ENCODE assay signal across 21 mouse cellular contexts in the genomic region with DNA sequence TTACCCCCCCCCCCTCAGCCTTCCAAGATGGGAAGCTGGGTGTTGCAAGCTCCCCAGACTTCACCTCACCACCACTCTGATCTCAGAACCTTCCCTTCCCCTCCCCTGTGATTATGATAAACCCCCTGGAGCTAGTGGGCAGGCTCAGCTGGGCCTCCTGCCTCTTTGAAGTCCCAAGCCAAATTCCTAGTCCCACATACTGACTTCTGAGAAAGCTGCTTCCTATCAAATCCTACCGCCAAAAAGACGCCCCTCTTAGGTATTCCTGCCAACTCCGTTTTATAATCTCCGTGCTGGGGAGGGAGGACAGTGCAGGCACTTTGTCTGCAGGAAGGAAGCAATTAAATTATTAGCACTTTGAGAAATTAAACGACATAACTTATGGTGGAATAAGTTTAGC. TPM values are rescaled to one million over a fixed set of nuclear protein-coding genes. Genes with fewer than 3 reads are reported as not detected.
DNase-seq lines count a peak whose midpoint lies in the region; ATAC-seq lines count a peak whose summit lies in the region.
"Had no signal": no experiment of that assay in that cellular context is flagged by ENCODE, and none has a peak within 500 bp of the region (broad histone marks: within the 10 kb centered on the region; RNA-seq: fewer than 3 reads in every experiment).

No protein-coding gene starts in this region.

- H3K27me3 ChIP-seq in heart, embryonic 13.5 days (replicated peaks): peaks cover 4% of the 10 kb centered on the region
- peaks cover 14% of the 10 kb centered on the region for H3K27me3 ChIP-seq in embryonic facial prominence, embryonic 10.5 days (replicated peaks; ENCODE audit: low read depth, poor library complexity, severe bottlenecking)
- peaks cover 10% of the 10 kb centered on the region; the same call in 1 of the 2 replicates for H3K27me3 ChIP-seq in limb, embryonic 10.5 days (ENCODE audit: low read depth, poor library complexity, severe bottlenecking)
- H3K27me3 ChIP-seq in limb, embryonic 15.5 days: no peaks in the 10 kb centered on the region
- H3K27me3 ChIP-seq: embryonic facial prominence, embryonic 15.5 days had no signal

- H3K4me3 ChIP-seq in heart, embryonic 13.5 days: no peak overlapping the region
- peak overlapping the region; percentile 39 for H3K4me3 ChIP-seq in embryonic facial prominence, embryonic 10.5 days
- peak overlapping the region; percentile 34; the same call in 1 of the 2 replicates for H3K4me3 ChIP-seq in limb, embryonic 10.5 days
- no peak overlapping the region for H3K4me3 ChIP-seq in limb, embryonic 15.5 days
- H3K4me3 ChIP-seq: embryonic facial prominence, embryonic 15.5 days; erythroblast, embryonic 14.5 days; forebrain, embryonic 10.5 days; hindbrain, embryonic 13.5 days had no signal

- 7% methylated on average over 5 of the region's 5 CpGs for WGBS in heart, embryonic 13.5 days
- WGBS in embryonic facial prominence, embryonic 10.5 days: 5% methylated on average over 5 of the region's 5 CpGs
- 0% methylated on average over 5 of the region's 5 CpGs for WGBS in limb, embryonic 10.5 days
- WGBS in limb, embryonic 15.5 days: 2% methylated on average over 5 of the region's 5 CpGs

- H3K27ac ChIP-seq in heart, embryonic 13.5 days (replicated peaks): no peak overlapping the region
- H3K27ac ChIP-seq in embryonic facial prominence, embryonic 10.5 days (replicated peaks): no peak overlapping the region
- H3K27ac ChIP-seq in limb, embryonic 10.5 days: 0 out of 2 replicates have a peak overlapping the region, but pooled peaks have one; percentile 36
- no peak overlapping the region for H3K27ac ChIP-seq in limb, embryonic 15.5 days
- H3K27ac ChIP-seq: embryonic facial prominence, embryonic 15.5 days; forebrain, embryonic 10.5 days; hindbrain, embryonic 13.5 days; hindbrain, postnatal 0 days had no signal

- no peaks in the 10 kb centered on the region for H3K9me3 ChIP-seq in heart, embryonic 13.5 days
- no peaks in the 10 kb centered on the region for H3K9me3 ChIP-seq in embryonic facial prominence, embryonic 10.5 days
- H3K9me3 ChIP-seq in limb, embryonic 10.5 days (replicated peaks): no peaks in the 10 kb centered on the region
- no peaks in the 10 kb centered on the region for H3K9me3 ChIP-seq in limb, embryonic 15.5 days
- H3K9me3 ChIP-seq: embryonic facial prominence, embryonic 15.5 days; forebrain, embryonic 10.5 days; hindbrain, embryonic 13.5 days had no signal

- 0 out of 2 replicates have a peak overlapping the region, but pooled peaks have one; percentile 37 for H3K9ac ChIP-seq in heart, embryonic 13.5 days
- no peak overlapping the region for H3K9ac ChIP-seq in limb, embryonic 15.5 days
- H3K9ac ChIP-seq: embryonic facial prominence, embryonic 15.5 days; hindbrain, embryonic 13.5 days had no signal

- peak overlapping the region; percentile 35; the same call in 1 of the 2 replicates for H3K4me2 ChIP-seq in heart, embryonic 13.5 days
- H3K4me2 ChIP-seq in limb, embryonic 15.5 days: 0 out of 2 replicates have a peak overlapping the region, but pooled peaks have one; percentile 7
- H3K4me2 ChIP-seq: hindbrain, embryonic 13.5 days had no signal

- ATAC-seq in heart, embryonic 13.5 days (ENCODE audit: extremely low read depth, insufficient number of reproducible peaks, low FRiP score, low TSS enrichment): no peak
- no peak for ATAC-seq in limb, embryonic 15.5 days (ENCODE audit: insufficient number of reproducible peaks, low FRiP score, low TSS enrichment, low read depth)
- ATAC-seq: activated CD4-positive, CD25-positive, alpha-beta regulatory T cell, adult 4 months; forebrain, embryonic 14.5 days; hindbrain, postnatal 0 days had no signal

- DNase-seq in heart, postnatal 4 days: no peak
- peak; percentile 43 for DNase-seq in embryonic facial prominence, embryonic 10.5 days (ENCODE audit: low spot score)
- DNase-seq in limb, embryonic 10.5 days (ENCODE audit: low spot score): no peak
- no peak for DNase-seq in gastrocnemius, postnatal 4 days (ENCODE audit: low spot score in 2 of 2)
- DNase-seq in heart, adult 8-10 months (ENCODE audit: low spot score): no peak
- DNase-seq: adrenal gland, postnatal 14 days; cerebellum, adult 11-12 months; cerebellum, adult 9-10 months; cerebellum, postnatal 36 days; gastrocnemius, postnatal 36 days; heart, adult 18-20 months; heart, postnatal 36 days had no signal

- peaks cover 15% of the 10 kb centered on the region for H3K4me1 ChIP-seq in heart, embryonic 13.5 days
- peaks cover 27% of the 10 kb centered on the region for H3K4me1 ChIP-seq in embryonic facial prominence, embryonic 10.5 days
- H3K4me1 ChIP-seq in limb, embryonic 10.5 days: peaks cover 27% of the 10 kb centered on the region
- peaks cover 9% of the 10 kb centered on the region for H3K4me1 ChIP-seq in limb, embryonic 15.5 days

- no peaks in the 10 kb centered on the region for H3K36me3 ChIP-seq in heart, embryonic 13.5 days
- H3K36me3 ChIP-seq in embryonic facial prominence, embryonic 10.5 days (replicated peaks): no peaks in the 10 kb centered on the region
- no peaks in the 10 kb centered on the region for H3K36me3 ChIP-seq in limb, embryonic 10.5 days
- H3K36me3 ChIP-seq in limb, embryonic 15.5 days: no peaks in the 10 kb centered on the region
- H3K36me3 ChIP-seq: embryonic facial prominence, embryonic 15.5 days; forebrain, embryonic 10.5 days; hindbrain, embryonic 13.5 days had no signal

RNA-seq across cellular contexts. Expression of a gene that starts 16.2 kb away (rescaled TPM):
- 8.2 and 9.5 TPM in 2 replicates for polyA plus RNA-seq in heart, embryonic 13.5 days (2015; fragmentation: Nextera tagmentation; extraction: Ambion mirVana)
- 1 to 10 TPM; 6.6 to 6.8 TPM for total RNA-seq in heart, postnatal 4 days (2021)
- polyA plus RNA-seq in embryonic facial prominence, embryonic 10.5 days (2016; fragmentation: Nextera tagmentation; extraction: Ambion mirVana): 15.9 and 18.9 TPM in 2 replicates
- 37.8 and 48.3 TPM in 2 replicates for polyA plus RNA-seq in limb, embryonic 10.5 days (2016; fragmentation: Nextera tagmentation; extraction: Ambion mirVana)
- 10.3 and 10.8 TPM in 2 replicates for polyA plus RNA-seq in limb, embryonic 15.5 days (2015; fragmentation: Nextera tagmentation; extraction: Ambion mirVana)
- 10 to 100 TPM; 11.3 to 15.9 TPM for total RNA-seq in gastrocnemius, postnatal 4 days (2021)
- total RNA-seq in heart, adult 8-10 months (2022): under 1 TPM in 2 of 4 experiments, not detected in 2; 0.68 to 0.86 TPM
- polyA plus RNA-seq: erythroblast, embryonic 14.5 days had no signal

Comparison
In these comparisons a context has a peak if more than half of its experiments do, and no peak if none do; other contexts are left out.
1. H3K4me3 ChIP-seq: peak in embryonic facial prominence, embryonic 10.5 days (single experiment) and limb, embryonic 10.5 days (single experiment); none in heart, embryonic 13.5 days (single experiment) and limb, embryonic 15.5 days (single experiment).